Mouse (Mus musculus): ENCODE measurements around the gene Mfn1. TPM values are rescaled to one million over a fixed set of nuclear protein-coding genes. Genes with fewer than 3 reads are reported as not detected.
A peak's percentile ranks its signal among the peaks of the same experiment; 100 is the strongest.

Gene Mfn1
- total RNA-seq, 2 experiments from 2014 or later: 96.3 to 99.0 TPM

GRCm38 (mm10) chr3:32601055-32601454 lies 71.8 kb downstream of the Mfn1 start:
- DNase-seq (ENCODE audit: low spot score in 2 of 2): no peak

DNA sequence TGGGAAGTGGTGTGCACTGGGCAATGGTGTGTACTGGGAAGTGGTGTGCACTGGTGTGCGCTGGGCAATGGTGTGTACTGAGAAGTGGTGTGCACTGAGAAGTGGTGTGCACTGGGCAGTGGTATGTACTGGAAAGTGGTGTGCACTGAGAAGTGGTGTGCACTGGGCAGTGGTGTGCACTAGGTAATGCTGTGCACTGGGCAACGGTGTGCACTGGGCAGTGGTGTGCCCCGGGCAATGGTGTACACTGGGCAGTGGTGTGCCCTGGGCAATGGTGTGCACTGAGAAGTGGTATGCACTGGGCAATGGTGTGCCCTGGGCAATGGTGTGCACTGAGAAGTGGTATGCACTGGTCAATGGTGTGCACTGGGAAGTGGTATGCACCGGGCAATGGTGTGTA lies 80.0 kb downstream of the Mfn1 start:
- DNase-seq (ENCODE audit: low spot score in 2 of 2): no peak

DNA sequence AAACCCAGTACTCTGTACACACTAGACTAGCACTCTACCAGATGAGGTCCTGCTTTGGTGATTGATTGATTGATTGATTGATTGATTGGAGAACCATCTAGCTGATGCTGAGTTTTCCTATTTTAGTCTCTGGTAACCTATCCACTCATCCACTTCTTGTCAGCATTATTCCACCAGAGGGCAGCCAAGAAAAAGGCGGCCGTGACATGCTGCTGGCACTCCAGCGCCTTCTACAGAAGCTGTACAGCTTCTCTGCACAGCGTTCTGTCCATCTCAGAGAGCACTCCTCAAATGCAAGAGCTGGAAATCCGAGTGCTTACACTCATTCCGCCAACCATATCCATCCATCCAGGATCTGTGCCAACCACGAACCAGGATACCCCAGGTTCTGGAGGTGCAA lies 81.3 kb downstream of the Mfn1 start:
- peak; percentile 63 to 73 for DNase-seq (ENCODE audit: low spot score in 2 of 2)

- DNase-seq (ENCODE audit: low spot score in 2 of 2): no peak
Measured at GRCm38 (mm10) chr3:32611606-32612170, 82.4 kb downstream of the Mfn1 start.

DNA sequence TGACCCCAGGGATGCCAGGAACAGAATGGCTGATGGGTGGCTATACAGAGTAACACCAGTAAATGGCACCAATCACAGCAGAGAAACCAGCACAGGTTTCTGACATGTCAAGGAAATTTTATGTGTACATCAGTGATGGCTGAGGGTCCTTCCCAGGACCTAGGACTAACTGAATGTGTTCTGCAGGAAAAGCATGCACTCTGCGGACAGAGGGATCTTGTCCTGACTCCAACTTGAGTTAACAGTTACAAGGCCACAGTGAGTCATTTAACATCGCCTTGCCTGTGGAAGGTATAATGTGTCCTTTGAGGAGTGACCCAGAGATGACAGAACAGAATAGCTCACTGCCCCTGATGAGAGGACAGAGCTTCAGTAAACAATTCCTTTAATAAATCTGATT lies 85.5 kb downstream of the Mfn1 start:
- DNase-seq (ENCODE audit: low spot score in 2 of 2): no peak

DNA sequence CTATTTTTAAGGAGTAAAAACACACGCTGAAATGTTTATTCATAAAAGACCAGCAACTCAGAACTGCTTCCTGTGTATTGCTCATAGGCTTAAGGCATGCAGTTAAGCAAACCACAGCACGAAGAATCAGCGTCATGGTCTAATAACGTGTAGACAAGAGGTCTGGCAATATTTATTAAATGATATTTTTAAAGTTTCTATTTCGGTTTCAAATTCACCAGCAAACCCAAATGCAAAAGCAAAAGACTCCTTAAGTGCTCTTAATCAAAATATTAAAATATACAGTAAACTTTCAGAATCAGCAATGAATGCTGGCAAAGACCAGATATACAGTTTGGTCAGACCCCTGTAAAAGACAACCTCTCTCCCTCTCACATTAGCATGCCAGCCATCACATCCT lies 86.1 kb downstream of the Mfn1 start:
- no peak for DNase-seq (ENCODE audit: low spot score in 2 of 2)

DNA sequence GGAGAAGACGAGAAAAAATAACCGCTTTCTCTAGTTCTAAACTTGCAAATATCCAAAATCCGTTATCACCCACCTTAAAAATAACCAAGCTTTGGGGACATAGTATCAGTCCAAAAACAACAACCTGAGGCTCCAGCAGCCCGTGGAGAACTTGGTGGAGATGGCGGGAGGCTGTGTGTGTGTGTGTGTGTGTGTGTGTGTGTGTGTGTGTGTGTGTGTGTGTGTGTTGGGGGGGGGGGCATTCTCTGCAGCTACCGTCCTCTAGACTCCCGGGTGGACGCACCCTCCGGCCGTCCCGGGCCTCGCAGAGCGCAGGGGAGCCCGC lies 86.7 kb downstream of the Mfn1 start:
- DNase-seq (ENCODE audit: low spot score in 2 of 2): no peak

- peak; percentile 58 to 70 for DNase-seq (ENCODE audit: low spot score in 2 of 2)
Measured at GRCm38 (mm10) chr3:32616331-32617052, 87.2 kb downstream of the Mfn1 start, which contains the start of gene Gnb4. Gene Gnb4, minus strand, starts transcription at chr3:32616585.

- no peak for DNase-seq (ENCODE audit: low spot score in 2 of 2)
Measured at GRCm38 (mm10) chr3:32617053-32617642, 87.9 kb downstream of the Mfn1 start.

DNA sequence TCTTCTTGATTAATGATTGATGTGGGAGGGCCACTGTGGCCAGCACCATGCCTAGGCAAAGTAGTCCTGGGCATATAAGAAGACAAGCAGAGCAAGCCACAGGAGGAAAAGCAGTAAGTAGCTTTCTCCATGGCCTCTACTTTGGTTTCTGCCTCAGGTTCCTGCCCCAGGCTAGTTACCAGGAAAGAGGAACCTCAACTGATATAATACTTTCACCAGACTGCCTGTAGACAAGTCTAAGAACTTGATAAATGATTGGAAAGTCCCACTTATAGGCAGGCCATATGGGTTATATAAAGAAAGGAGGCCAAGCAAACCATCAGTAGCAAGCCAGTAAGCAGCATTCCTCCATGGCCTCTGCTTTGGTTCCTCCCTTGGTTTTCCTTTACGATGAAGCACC lies 92.4 kb downstream of the Mfn1 start:
- no peak for DNase-seq (ENCODE audit: low spot score in 2 of 2)

GRCm38 (mm10) chr3:32622106-32622505 lies 92.8 kb downstream of the Mfn1 start:
- no peak for DNase-seq (ENCODE audit: low spot score in 2 of 2)

- DNase-seq (ENCODE audit: low spot score in 2 of 2): no peak
Measured at GRCm38 (mm10) chr3:32628141-32628540, 98.9 kb downstream of the Mfn1 start.

Other genes with a start within 250 kb of the Mfn1 start
- gene Zmat3, start 163.5 kb upstream of the Mfn1 start, total RNA-seq (2021): 10 to 100 TPM; 64.5 to 66.5 TPM
- gene Pik3ca, start 131.8 kb upstream of the Mfn1 start, total RNA-seq (2021): 10 to 100 TPM; 42.0 to 46.3 TPM
- under 1 TPM; 0.69 to 0.76 TPM for gene Kcnmb3, start 37.2 kb upstream of the Mfn1 start, total RNA-seq (2021)
- gene Zfp639, start 19.2 kb upstream of the Mfn1 start, total RNA-seq (2021): 10 to 100 TPM; 34.9 to 39.1 TPM
- gene Gnb4, start 87.1 kb downstream of the Mfn1 start, total RNA-seq (2021): 10 to 100 TPM; 63.5 to 66.6 TPM
- 10 to 100 TPM; 18.4 to 20.5 TPM for gene Actl6a, start 176.8 kb downstream of the Mfn1 start, total RNA-seq (2021)
- 100 to 1,000 TPM; 183 to 193 TPM for gene Ndufb5, start 207.5 kb downstream of the Mfn1 start, total RNA-seq (2021)
- gene Mrpl47, start 208.1 kb downstream of the Mfn1 start, total RNA-seq (2021): 10 to 100 TPM; 20.7 to 22.1 TPM

Measured in layer of hippocampus, postnatal 10 days (tissue).